Mouse (Mus musculus): ENCODE data around the gene Neurl4. TPM values are rescaled to one million over a fixed set of nuclear protein-coding genes. Genes with fewer than 3 reads are reported as not detected.
"Not testable (repeated sequence)": the region's sequence is repeated elsewhere in the genome, so short reads cannot be mapped to it uniquely, and the experiment has no call there.

The Neurl4 gene
- polyA plus RNA-seq, 1 experiment = 42.2 TPM

DNA sequence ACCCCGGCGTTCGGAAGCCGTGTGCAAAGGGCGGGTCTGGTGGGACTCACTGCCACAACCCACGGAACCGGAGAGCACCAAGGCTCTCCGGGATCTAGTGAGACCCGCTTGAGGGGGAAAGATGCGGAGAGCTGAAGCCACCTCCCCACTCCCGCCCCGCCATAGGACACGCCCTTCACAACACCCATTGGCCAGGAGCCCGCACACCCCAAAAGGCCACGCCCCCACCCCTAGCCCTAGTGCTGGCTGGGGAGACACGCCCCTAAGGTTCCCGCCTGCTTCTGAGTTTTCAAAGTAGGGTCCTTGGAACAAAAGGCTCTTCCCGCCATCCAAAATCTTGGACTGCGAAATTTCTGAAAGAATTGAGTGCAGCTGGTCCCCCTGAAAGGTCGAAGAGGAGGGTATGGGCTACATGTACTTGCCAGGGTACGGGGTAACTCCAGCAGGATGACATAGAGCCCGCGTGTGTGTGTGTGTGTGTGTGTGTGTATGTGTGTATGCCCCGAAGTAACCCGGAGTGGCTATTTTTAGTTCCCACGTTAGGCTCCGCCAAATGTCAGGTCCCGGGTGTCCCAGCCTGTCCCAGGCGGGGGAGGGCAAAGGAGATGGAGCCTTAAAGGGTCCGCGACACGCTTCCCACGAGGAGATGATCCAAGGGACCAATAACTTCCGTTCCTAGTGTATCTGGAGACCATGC is 47.3 kb downstream of the Neurl4 start, which contains the start of gene Slc2a4:
Slc2a4 (minus strand) TSS at position 123 of the 697 bp plus-strand sequence.
- no peak within 1 kb of the TSS for H3ac ChIP-seq (ENCODE audit: control insufficient read depth, insufficient read length)
- no peaks in the 10 kb centered on the region for H3K27me3 ChIP-seq (ENCODE audit: control insufficient read depth, insufficient read depth, insufficient read length)
- H3K36me3 ChIP-seq (ENCODE audit: control insufficient read depth, insufficient read depth) = no peaks in the 10 kb centered on the region
- TF ChIP-seq POLR2A (IDR thresholded peaks at IDR 0.05; ENCODE audit: insufficient read length, low read depth) (peak; percentile 58), POLR2AphosphoS2 (IDR thresholded peaks at IDR 0.05; ENCODE audit: insufficient read length, low read depth) (peak; percentile 31), REST (IDR thresholded peaks at IDR 0.05; ENCODE audit: insufficient read depth, insufficient read length) (no peak)
- no peaks in the 10 kb centered on the region for H3K79me2 ChIP-seq (ENCODE audit: control insufficient read depth, insufficient read depth)
- H3K4me3 ChIP-seq = peak within 1 kb of the TSS; percentile 30
- peak within 1 kb of the TSS; percentile 99 for H3K4me2 ChIP-seq (ENCODE audit: low read depth)

DNA sequence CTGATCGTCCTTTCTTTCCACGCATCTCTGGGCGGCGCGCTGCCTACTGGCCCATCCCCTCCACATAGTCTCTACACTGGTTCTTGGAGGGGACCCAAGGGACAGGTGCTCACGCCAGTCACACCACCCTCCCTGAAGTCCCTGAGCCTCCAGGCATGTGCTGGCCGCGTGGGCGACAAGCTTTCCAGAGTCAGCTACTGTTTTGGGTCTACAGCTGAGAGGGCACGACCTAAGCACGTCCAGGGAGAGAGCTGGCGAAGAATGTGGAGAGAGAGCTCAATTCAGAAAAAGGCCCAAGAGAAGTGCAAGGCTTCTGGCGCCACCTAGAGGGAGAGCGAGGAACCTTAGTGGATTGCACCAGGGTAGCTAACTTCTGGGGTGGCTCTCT is 47.9 kb downstream of the Neurl4 start:
- peak; percentile 28 to 90 (median 40) for TF ChIP-seq MYOG (IDR thresholded peaks at IDR 0.05; ENCODE audit: control insufficient read depth in 1 of 3, insufficient read depth in 1 of 3, insufficient read length in 2 of 3, low read depth in 2 of 3)
- TF ChIP-seq MAX (IDR thresholded peaks at IDR 0.05; ENCODE audit: low read depth) = no peak
- peak; percentile 13 for TF ChIP-seq POLR2A (IDR thresholded peaks at IDR 0.05; ENCODE audit: insufficient read length, low read depth)
- TF ChIP-seq TCF3 (IDR thresholded peaks at IDR 0.05; ENCODE audit: insufficient read length, low read depth) = peak; percentile 53
- TF ChIP-seq MYOD1 (IDR thresholded peaks at IDR 0.05; ENCODE audit: control insufficient read depth in 1 of 3, insufficient read length in 2 of 3, low read depth in 2 of 3) = peak; percentile 83 to 98 (median 98)
- no peaks in the 10 kb centered on the region for H3K79me2 ChIP-seq (ENCODE audit: control insufficient read depth, insufficient read depth)
- no peaks in the 10 kb centered on the region for H3K27me3 ChIP-seq (ENCODE audit: control insufficient read depth, insufficient read depth, insufficient read length)
- H3K4me2 ChIP-seq (ENCODE audit: low read depth) = peak overlapping the region; percentile 99
- H3K4me3 ChIP-seq = peak overlapping the region; percentile 30
- H3K36me3 ChIP-seq (ENCODE audit: control insufficient read depth, insufficient read depth) = no peaks in the 10 kb centered on the region
- no peak overlapping the region for H3ac ChIP-seq (ENCODE audit: control insufficient read depth, insufficient read length)

- H3K4me2 ChIP-seq (ENCODE audit: low read depth) = no peak overlapping the region
- no peaks in the 10 kb centered on the region for H3K36me3 ChIP-seq (ENCODE audit: control insufficient read depth, insufficient read depth)
- H3K79me2 ChIP-seq (ENCODE audit: control insufficient read depth, insufficient read depth) = no peaks in the 10 kb centered on the region
- peaks cover 9% of the 10 kb centered on the region for H3K27me3 ChIP-seq (ENCODE audit: control insufficient read depth, insufficient read depth, insufficient read length)
- TF ChIP-seq E2F4 (IDR thresholded peaks at IDR 0.05; ENCODE audit: insufficient read depth) = no peak
- TF ChIP-seq POLR2A (IDR thresholded peaks at IDR 0.05; ENCODE audit: insufficient read length, low read depth) = no peak
- no peak for TF ChIP-seq TCF12 (IDR thresholded peaks at IDR 0.05; ENCODE audit: insufficient read depth, poor library complexity, severe bottlenecking)
- no peak for TF ChIP-seq REST (IDR thresholded peaks at IDR 0.05; ENCODE audit: insufficient read depth, insufficient read length)
- no peak for TF ChIP-seq USF1 (IDR thresholded peaks at IDR 0.05; ENCODE audit: low read depth)
- no peak for TF ChIP-seq SRF (IDR thresholded peaks at IDR 0.05; ENCODE audit: control insufficient read depth, insufficient read length, low read depth)
- TF ChIP-seq MYOG (IDR thresholded peaks at IDR 0.05; ENCODE audit: control insufficient read depth in 1 of 3, insufficient read depth in 1 of 3, insufficient read length in 2 of 3, low read depth in 2 of 3) = no peak
- no peak for TF ChIP-seq MYOD1 (IDR thresholded peaks at IDR 0.05; ENCODE audit: control insufficient read depth in 1 of 3, insufficient read length in 2 of 3, low read depth in 2 of 3)
- no peak for TF ChIP-seq TCF3 (IDR thresholded peaks at IDR 0.05; ENCODE audit: insufficient read length, low read depth)
- no peak for TF ChIP-seq MAX (IDR thresholded peaks at IDR 0.05; ENCODE audit: low read depth)
- TF ChIP-seq CEBPB (IDR thresholded peaks at IDR 0.05; ENCODE audit: insufficient read depth, poor library complexity, severe bottlenecking) = no peak
- no peak for TF ChIP-seq POLR2AphosphoS2 (IDR thresholded peaks at IDR 0.05; ENCODE audit: insufficient read length, low read depth)
- no peak overlapping the region for H3ac ChIP-seq (ENCODE audit: control insufficient read depth, insufficient read length)
- no peak overlapping the region for H3K4me3 ChIP-seq
Observed at GRCm38 (mm10) chr11:69950807-69951459, 50.1 kb downstream of the Neurl4 start.

- Histone ChIP-seq H3K36me3 (ENCODE audit: control insufficient read depth, insufficient read depth) (no peaks in the 10 kb centered on the region), H3K4me2 (ENCODE audit: low read depth) (no peak overlapping the region), H3K79me2 (ENCODE audit: control insufficient read depth, insufficient read depth) (no peaks in the 10 kb centered on the region), H3K27me3 (ENCODE audit: control insufficient read depth, insufficient read depth, insufficient read length) (peaks cover 11% of the 10 kb centered on the region), H3ac (ENCODE audit: control insufficient read depth, insufficient read length) (no peak overlapping the region), H3K4me3 (no peak overlapping the region)
- no peak for TF ChIP-seq REST (IDR thresholded peaks at IDR 0.05; ENCODE audit: insufficient read depth, insufficient read length)
- no peak for TF ChIP-seq CEBPB (IDR thresholded peaks at IDR 0.05; ENCODE audit: insufficient read depth, poor library complexity, severe bottlenecking)
- no peak for TF ChIP-seq E2F4 (IDR thresholded peaks at IDR 0.05; ENCODE audit: insufficient read depth)
- TF ChIP-seq SRF (IDR thresholded peaks at IDR 0.05; ENCODE audit: control insufficient read depth, insufficient read length, low read depth) = no peak
Observed at GRCm38 (mm10) chr11:69952274-69952673, 51.4 kb downstream of the Neurl4 start.

DNA sequence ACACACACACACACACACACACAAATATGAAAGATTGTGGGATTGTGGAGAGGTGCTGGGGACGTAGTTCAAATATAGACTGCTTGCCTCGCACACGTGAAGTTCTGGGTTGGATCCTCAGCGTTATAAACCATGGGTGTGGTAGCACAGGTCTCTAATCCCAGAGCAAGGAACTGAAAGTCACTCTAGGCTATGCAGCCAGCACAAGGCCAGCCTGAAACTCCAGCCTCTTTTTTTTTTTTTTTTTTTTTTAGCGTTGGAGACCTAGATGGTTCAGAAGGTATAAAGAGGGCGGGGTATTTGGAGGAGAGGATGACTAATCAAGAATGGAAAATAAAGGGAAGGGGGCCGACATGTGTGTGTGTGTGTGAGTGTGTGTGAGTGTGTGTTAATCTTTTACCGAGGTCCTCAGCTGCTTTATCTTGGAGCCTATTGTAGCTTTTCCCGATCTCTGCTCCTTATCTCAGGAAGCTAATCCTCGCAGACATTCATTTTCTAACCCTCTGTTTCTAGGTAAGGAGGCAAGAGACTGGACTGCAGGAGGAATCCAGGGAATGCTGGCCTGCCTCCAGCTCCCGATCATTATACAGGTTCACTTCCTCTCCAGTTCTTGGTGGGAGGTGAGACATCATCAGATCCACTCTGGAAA is 52.5 kb downstream of the Neurl4 start:
- no peaks in the 10 kb centered on the region for H3K36me3 ChIP-seq (ENCODE audit: control insufficient read depth, insufficient read depth)
- H3ac ChIP-seq (ENCODE audit: control insufficient read depth, insufficient read length) = no peak overlapping the region
- H3K79me2 ChIP-seq (ENCODE audit: control insufficient read depth, insufficient read depth) = no peaks in the 10 kb centered on the region
- no peak overlapping the region for H3K4me2 ChIP-seq (ENCODE audit: low read depth)
- no peak overlapping the region for H3K4me3 ChIP-seq
- no peak for TF ChIP-seq POLR2A (IDR thresholded peaks at IDR 0.05; ENCODE audit: insufficient read length, low read depth)
- H3K27me3 ChIP-seq (ENCODE audit: control insufficient read depth, insufficient read depth, insufficient read length) = peaks cover 11% of the 10 kb centered on the region

GRCm38 (mm10) chr11:69955618-69956017 is 54.7 kb downstream of the Neurl4 start:
- not testable (repeated sequence) for H3ac ChIP-seq (ENCODE audit: control insufficient read depth, insufficient read length); H3K79me2 ChIP-seq (ENCODE audit: control insufficient read depth, insufficient read depth); H3K4me2 ChIP-seq (ENCODE audit: low read depth); H3K36me3 ChIP-seq (ENCODE audit: control insufficient read depth, insufficient read depth); H3K4me3 ChIP-seq
- H3K27me3 ChIP-seq (ENCODE audit: control insufficient read depth, insufficient read depth, insufficient read length) = peaks cover 11% of the 10 kb centered on the region

Measured in myocyte (in vitro differentiated cells).